Mouse (Mus musculus): Measurements from ENCODE around the gene Tnfrsf1b. TPM values are rescaled to one million over a fixed set of nuclear protein-coding genes. Genes with fewer than 3 reads are reported as not detected.

Gene Tnfrsf1b
- polyA plus RNA-seq, 1 experiment from 2014 or later = 1.9 TPM

DNA sequence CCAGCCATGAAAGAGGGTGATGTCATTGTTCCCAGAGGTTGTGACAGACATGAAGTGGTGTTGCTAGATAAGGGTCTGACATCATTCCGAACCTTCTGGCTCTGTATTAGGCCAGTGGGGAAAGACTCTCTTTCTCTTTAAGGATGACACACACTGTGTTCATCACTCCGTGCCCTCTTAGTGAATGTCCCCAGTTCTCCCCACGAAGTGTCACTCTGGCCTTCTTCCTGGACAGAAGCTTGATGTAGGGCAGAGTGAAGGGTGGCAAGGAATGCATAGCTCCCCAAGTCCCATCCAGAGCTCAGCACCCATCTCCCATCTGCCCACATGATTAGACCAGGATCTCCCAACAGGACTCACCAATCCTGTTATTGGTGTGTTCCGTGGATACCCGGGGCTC is 27.3 kb upstream of the Tnfrsf1b start:
- H3K36me3 ChIP-seq (replicated peaks) = no peaks in the 10 kb centered on the region

DNA sequence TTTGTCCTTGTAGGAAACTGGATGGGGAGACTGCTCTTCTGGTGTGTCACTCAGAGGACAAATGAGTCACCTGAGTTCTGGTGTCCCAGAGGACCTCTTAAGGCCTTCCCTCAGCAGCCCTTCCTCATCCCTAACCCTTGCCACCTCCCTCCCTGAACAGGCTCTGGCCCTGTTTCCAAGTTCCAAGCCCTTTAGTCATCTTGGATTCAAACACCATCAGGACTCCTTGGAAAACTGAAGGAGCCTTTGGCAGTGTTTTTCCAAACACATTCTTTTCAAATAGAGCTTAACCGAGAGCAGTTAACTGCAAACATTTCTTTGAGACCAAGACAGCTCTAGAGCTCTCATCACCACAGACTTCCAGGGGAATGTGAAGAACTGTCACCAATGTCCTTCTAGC is 26.1 kb upstream of the Tnfrsf1b start:
- Histone ChIP-seq H3K27ac (replicated peaks) (no peak overlapping the region), H3K4me1 (no peaks in the 10 kb centered on the region), H3K4me3 (no peak overlapping the region), H3K9me3 (no peaks in the 10 kb centered on the region), H3K27me3 (replicated peaks; ENCODE audit: low read depth, poor library complexity, severe bottlenecking) (no peaks in the 10 kb centered on the region), H3K36me3 (replicated peaks) (no peaks in the 10 kb centered on the region)
- 80% methylated on average over 1 of the region's 1 CpGs for WGBS
- no peak for DNase-seq (ENCODE audit: low spot score)

More for the DNA sequence above, 27.3 kb upstream of the Tnfrsf1b start:
- no peak for DNase-seq (ENCODE audit: low spot score)
- no peak overlapping the region for H3K4me3 ChIP-seq
- no peaks in the 10 kb centered on the region for H3K9me3 ChIP-seq
- no peak overlapping the region for H3K27ac ChIP-seq (replicated peaks)
- H3K4me1 ChIP-seq = no peaks in the 10 kb centered on the region
- no peaks in the 10 kb centered on the region for H3K27me3 ChIP-seq (replicated peaks; ENCODE audit: low read depth, poor library complexity, severe bottlenecking)
- 85% methylated on average over 5 of the region's 5 CpGs for WGBS

DNA sequence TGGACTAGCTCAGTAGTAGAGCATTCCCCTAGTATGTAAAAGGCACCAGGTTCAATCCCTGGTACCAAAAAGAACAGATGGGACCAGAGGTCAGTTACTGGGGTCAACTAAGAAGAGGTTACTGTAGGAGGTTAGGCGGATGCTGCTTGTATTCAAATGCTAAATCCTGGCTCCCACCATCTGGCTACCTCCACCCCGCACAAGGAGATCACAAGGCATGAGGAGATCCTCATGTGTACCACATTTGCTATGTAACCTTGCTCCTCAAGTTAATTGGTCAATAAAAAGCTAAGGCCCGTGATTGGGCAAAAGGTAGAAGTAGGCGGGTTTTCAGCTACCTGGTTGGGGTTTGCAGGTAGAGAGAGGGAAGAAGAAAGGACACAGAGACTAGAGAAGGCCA is 25.0 kb upstream of the Tnfrsf1b start:
- 86% methylated on average over 4 of the region's 4 CpGs for WGBS
- H3K27me3 ChIP-seq (replicated peaks; ENCODE audit: low read depth, poor library complexity, severe bottlenecking) = no peaks in the 10 kb centered on the region

DNA sequence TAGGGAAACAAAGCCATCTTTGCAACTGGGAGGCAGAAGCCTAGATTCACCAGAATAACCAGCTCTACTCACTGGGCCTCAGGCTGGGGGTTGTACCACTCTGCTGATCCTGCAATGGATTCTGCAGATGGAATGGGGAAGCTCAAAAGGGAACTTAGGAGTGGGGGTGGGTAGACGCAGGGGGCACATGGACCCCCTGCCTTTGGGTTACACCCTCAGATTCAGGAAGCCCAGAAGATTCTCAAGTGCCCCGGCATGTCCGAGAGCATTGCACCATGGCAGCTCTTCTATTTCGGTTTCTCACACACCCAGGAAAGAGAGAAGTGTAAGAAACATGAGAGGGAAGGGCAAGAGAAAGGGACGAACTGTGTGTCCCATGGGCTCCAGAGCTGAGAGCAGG is 23.5 kb upstream of the Tnfrsf1b start:
- WGBS = 84% methylated on average over 5 of the region's 5 CpGs
- Histone ChIP-seq H3K4me3 (no peak overlapping the region), H3K9me3 (no peaks in the 10 kb centered on the region)

More for the DNA sequence above, 25.0 kb upstream of the Tnfrsf1b start:
- DNase-seq (ENCODE audit: low spot score) = no peak
- H3K4me1 ChIP-seq = peaks cover 4% of the 10 kb centered on the region
- H3K9me3 ChIP-seq = no peaks in the 10 kb centered on the region
- H3K27ac ChIP-seq (replicated peaks) = no peak overlapping the region
- no peaks in the 10 kb centered on the region for H3K36me3 ChIP-seq (replicated peaks)
- no peak overlapping the region for H3K4me3 ChIP-seq

DNA sequence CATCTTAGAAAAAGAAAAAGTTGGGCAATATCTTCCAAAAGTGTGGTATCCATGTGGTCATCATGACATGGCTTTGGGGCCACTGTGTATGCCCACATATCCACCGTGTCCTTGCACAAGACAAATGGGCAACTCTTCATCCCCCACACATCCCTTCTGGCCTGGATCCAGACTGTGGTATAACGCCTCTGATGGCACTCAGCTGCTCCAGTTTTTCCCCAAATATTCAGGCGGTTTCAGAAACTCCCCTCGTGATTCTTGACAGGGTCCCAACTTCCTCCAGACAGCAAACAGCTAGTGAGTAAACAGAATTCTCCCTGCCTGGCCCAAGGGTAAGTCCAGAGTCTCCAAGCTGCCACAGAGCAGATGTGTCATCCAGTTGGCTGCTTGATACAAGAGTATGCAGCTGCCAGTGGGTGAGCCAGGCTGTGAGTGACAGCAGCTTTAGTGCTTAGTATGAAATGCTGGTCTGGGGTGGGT is 21.0 kb upstream of the Tnfrsf1b start:
- no peaks in the 10 kb centered on the region for H3K36me3 ChIP-seq (replicated peaks)
- no peaks in the 10 kb centered on the region for H3K9me3 ChIP-seq
- 80% methylated on average over 4 of the region's 4 CpGs for WGBS
- H3K4me3 ChIP-seq = no peak overlapping the region
- no peak overlapping the region for H3K27ac ChIP-seq (replicated peaks)
- H3K27me3 ChIP-seq (replicated peaks; ENCODE audit: low read depth, poor library complexity, severe bottlenecking) = no peaks in the 10 kb centered on the region
- no peak for DNase-seq (ENCODE audit: low spot score)
- H3K4me1 ChIP-seq = peaks cover 4% of the 10 kb centered on the region

More for the DNA sequence above, 23.5 kb upstream of the Tnfrsf1b start:
- DNase-seq (ENCODE audit: low spot score) = no peak
- peaks cover 4% of the 10 kb centered on the region for H3K4me1 ChIP-seq
- no peak overlapping the region for H3K27ac ChIP-seq (replicated peaks)
- no peaks in the 10 kb centered on the region for H3K36me3 ChIP-seq (replicated peaks)
- no peaks in the 10 kb centered on the region for H3K27me3 ChIP-seq (replicated peaks; ENCODE audit: low read depth, poor library complexity, severe bottlenecking)

DNA sequence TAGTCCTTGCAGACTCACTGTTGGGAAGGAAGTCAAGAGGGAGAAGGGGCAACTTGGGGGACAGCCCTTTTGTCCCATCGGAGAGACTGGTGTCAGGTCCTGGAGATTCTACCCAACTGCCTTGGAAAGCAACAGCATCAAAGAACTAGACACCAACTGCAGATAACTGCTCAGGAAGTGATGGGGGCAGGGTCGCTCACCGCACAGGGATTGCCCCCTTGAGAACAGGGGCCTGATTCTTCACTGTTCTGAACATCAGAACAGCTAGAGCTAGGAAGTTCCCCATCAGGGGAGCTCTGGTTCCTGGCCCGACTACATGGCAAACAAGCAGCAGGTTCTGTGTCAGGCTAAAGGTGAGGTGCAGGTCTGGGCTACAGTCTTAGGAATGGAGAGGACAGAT is 19.8 kb upstream of the Tnfrsf1b start:
- H3K4me1 ChIP-seq = peaks cover 4% of the 10 kb centered on the region
- H3K36me3 ChIP-seq (replicated peaks) = no peaks in the 10 kb centered on the region
- no peak overlapping the region for H3K4me3 ChIP-seq
- no peak overlapping the region for H3K27ac ChIP-seq (replicated peaks)
- 80% methylated on average over 4 of the region's 4 CpGs for WGBS
- no peaks in the 10 kb centered on the region for H3K9me3 ChIP-seq
- no peaks in the 10 kb centered on the region for H3K27me3 ChIP-seq (replicated peaks; ENCODE audit: low read depth, poor library complexity, severe bottlenecking)
- no peak for DNase-seq (ENCODE audit: low spot score)

DNA sequence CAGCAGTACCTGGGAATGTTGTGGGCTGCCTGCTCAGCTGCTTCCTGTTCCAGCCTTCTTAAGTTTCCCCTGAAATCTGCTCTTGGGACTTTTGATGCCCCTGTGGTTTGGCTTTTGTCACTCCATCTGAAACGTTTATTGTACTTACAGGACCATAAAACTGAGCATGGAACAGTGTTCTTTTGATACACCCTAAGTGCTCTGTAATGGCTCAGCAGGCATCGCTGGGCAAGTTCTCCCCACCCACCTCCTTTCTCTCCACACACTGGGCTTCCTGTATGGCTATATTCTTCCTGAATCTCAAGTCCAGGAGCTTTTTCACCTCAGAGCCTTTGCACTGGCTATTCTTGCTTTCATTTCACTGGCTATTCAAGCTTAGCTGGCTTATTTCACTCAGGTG is 18.1 kb upstream of the Tnfrsf1b start:
- Histone ChIP-seq H3K27ac (replicated peaks) (no peak overlapping the region), H3K4me1 (peaks cover 4% of the 10 kb centered on the region), H3K27me3 (replicated peaks; ENCODE audit: low read depth, poor library complexity, severe bottlenecking) (no peaks in the 10 kb centered on the region), H3K4me3 (no peak overlapping the region), H3K9me3 (no peaks in the 10 kb centered on the region), H3K36me3 (replicated peaks) (no peaks in the 10 kb centered on the region)
- no peak for DNase-seq (ENCODE audit: low spot score)
- 54% methylated on average over 2 of the region's 2 CpGs for WGBS

DNA sequence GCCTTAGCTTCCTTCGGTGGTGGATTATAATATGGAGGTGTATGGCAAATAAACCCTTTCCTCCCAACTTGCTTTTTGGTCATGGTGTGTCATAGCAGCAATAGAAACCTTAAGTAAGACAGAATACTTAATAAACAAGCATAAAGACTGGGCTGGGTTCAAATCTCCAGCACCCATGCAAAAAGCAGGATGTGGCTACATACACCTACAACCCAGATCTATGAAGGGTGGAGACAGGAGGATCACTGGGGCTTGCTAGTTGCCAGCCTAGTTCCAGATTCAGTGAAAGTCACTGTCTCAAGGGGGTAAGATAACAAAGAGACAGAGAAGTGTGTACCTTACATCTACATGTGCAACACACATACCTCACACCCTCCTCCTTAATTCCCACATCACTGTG is 16.9 kb upstream of the Tnfrsf1b start:
- WGBS = 87% methylated on average over 1 of the region's 1 CpGs
- DNase-seq (ENCODE audit: low spot score) = no peak
- Histone ChIP-seq H3K9me3 (no peaks in the 10 kb centered on the region), H3K4me1 (peaks cover 4% of the 10 kb centered on the region), H3K36me3 (replicated peaks) (no peaks in the 10 kb centered on the region), H3K27ac (replicated peaks) (no peak overlapping the region), H3K4me3 (no peak overlapping the region), H3K27me3 (replicated peaks; ENCODE audit: low read depth, poor library complexity, severe bottlenecking) (no peaks in the 10 kb centered on the region)

DNA sequence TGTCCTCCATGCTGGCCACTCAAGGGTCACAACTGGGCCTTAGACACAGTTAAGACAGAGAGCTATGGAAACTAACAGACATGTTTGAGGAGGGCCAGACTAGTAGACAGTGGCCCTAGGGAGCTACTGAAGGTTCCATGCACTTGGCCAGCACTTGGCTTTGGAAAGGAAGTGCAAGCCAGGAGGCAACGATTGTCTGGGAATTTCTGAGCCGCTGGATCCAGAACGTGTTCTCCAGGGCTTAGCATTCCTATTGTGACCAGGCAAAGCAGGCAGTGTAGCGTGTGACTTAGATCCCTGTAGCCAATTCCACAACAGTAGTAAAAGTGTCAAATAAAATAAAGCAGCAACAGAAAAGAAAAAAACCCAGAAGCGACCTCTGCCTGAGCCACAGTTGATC is 14.1 kb upstream of the Tnfrsf1b start:
- Histone ChIP-seq H3K27me3 (replicated peaks; ENCODE audit: low read depth, poor library complexity, severe bottlenecking) (no peaks in the 10 kb centered on the region), H3K4me1 (no peaks in the 10 kb centered on the region), H3K36me3 (replicated peaks) (no peaks in the 10 kb centered on the region), H3K4me3 (no peak overlapping the region), H3K27ac (replicated peaks) (no peak overlapping the region), H3K9me3 (no peaks in the 10 kb centered on the region)
- DNase-seq (ENCODE audit: low spot score) = no peak
- WGBS = 87% methylated on average over 5 of the region's 5 CpGs

DNA sequence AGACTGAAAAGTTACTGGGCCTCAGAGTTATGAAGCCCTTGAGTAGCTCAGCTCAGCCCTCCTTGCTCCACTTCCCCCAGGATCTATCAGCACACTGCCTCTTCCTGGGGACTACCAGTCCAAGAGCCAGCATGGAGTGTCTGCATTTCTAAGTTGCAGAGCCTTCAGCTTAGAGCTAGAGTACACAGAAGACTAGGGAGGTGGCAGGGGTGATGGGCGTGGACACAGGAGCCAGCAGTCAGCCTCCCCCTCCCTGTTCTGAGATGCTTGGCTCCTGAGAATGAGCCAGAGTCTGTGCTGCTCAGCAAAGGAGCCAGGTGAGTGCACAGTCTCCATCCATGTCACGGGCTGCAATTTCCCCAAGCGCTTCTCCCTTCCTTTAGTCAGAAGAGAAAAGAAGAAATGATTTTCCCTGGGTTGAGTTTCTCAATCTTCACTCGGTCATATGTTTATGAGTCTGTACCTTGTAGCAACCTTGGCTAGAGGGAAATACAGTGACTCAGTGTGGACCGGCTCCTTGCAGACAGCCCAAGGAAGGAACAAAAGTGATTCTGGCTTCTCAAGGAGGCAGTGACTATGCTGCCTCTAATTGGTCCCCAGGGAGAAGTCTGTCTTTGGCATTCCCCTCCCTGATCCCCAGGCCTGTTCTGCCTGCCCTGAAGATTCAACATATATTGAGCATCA is 11.2 kb upstream of the Tnfrsf1b start:
- Histone ChIP-seq H3K27ac (replicated peaks) (no peak overlapping the region), H3K27me3 (replicated peaks; ENCODE audit: low read depth, poor library complexity, severe bottlenecking) (no peaks in the 10 kb centered on the region), H3K4me3 (no peak overlapping the region), H3K36me3 (replicated peaks) (no peaks in the 10 kb centered on the region), H3K4me1 (no peaks in the 10 kb centered on the region), H3K9me3 (no peaks in the 10 kb centered on the region)
- DNase-seq (ENCODE audit: low spot score) = no peak
- 67% methylated on average over 5 of the region's 5 CpGs for WGBS

DNA sequence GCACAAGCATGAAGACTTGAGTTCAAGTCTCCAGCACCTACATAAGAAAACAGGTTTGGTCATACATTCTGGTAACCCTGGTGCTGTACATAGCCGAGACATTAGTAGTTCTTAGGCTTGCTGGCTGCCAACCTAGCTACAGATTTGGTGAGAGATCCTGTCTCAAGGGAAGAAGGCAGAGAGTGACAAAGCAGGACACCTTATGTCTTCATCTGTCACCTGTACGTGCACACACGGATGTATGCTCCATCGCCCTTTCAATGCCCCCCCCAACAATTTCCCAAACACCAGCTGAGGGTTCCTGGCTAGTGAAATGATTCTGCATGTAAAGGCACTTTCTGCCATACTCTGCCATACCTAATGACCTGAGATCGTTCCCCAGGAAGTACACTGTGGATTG is 9.5 kb upstream of the Tnfrsf1b start:
- Histone ChIP-seq H3K9me3 (no peaks in the 10 kb centered on the region), H3K4me1 (no peaks in the 10 kb centered on the region), H3K27me3 (replicated peaks; ENCODE audit: low read depth, poor library complexity, severe bottlenecking) (no peaks in the 10 kb centered on the region), H3K36me3 (replicated peaks) (no peaks in the 10 kb centered on the region), H3K4me3 (no peak overlapping the region), H3K27ac (replicated peaks) (no peak overlapping the region)
- 91% methylated on average over 5 of the region's 5 CpGs for WGBS
- DNase-seq (ENCODE audit: low spot score) = no peak

DNA sequence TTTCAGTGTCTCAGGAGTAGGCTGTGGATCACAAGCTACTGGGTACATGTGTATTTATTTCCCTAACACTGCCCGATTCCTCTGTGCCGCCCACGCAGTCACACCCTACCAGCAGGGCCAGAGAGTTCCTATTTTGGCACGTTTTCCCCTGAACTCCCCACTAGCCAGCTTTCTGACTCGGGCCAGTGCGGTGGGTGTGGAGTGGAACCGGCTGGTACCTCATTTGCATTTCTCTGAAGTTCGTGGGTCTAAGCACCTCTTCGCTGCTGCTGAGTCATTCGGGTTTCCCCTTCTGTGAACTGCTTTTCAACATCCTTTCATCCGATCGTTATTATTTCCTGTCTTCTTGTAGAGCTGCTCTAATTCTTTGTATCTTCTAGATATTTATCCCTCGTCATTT is 7.7 kb upstream of the Tnfrsf1b start:
- no peaks in the 10 kb centered on the region for H3K9me3 ChIP-seq
- H3K4me3 ChIP-seq = no peak overlapping the region
- WGBS = 66% methylated on average over 13 of the region's 13 CpGs
- no peaks in the 10 kb centered on the region for H3K36me3 ChIP-seq (replicated peaks)
- no peaks in the 10 kb centered on the region for H3K27me3 ChIP-seq (replicated peaks; ENCODE audit: low read depth, poor library complexity, severe bottlenecking)
- H3K27ac ChIP-seq (replicated peaks) = no peak overlapping the region
- no peak for DNase-seq (ENCODE audit: low spot score)
- H3K4me1 ChIP-seq = no peaks in the 10 kb centered on the region

DNA sequence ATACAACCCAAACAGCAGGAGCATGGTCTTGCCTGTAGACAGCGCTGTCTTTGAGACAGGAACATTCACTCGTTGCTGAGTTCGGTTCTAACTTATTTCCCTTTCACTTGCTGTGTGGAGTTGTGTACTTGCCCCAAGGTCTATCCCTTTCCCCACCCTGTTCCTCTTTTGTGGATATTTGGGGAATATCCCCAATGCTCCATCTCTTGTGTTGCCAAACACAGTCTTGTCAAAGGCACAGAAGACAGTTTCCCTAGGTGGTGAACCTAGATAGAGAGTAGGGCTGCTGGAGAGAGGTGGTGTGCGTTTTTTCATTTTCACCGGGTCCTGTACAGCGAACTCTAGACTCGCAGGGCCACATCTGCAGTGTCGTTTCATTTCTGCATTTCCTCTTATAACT is 5.9 kb upstream of the Tnfrsf1b start:
- DNase-seq (ENCODE audit: low spot score) = no peak
- H3K9me3 ChIP-seq = no peaks in the 10 kb centered on the region
- no peak overlapping the region for H3K27ac ChIP-seq (replicated peaks)
- WGBS = 88% methylated on average over 8 of the region's 8 CpGs
- no peaks in the 10 kb centered on the region for H3K36me3 ChIP-seq (replicated peaks)
- no peak overlapping the region for H3K4me3 ChIP-seq
- H3K4me1 ChIP-seq = no peaks in the 10 kb centered on the region
- peaks cover 6% of the 10 kb centered on the region for H3K27me3 ChIP-seq (replicated peaks; ENCODE audit: low read depth, poor library complexity, severe bottlenecking)
